Mouse (Mus musculus): ENCODE measurements around the gene Notch3.
"Not testable (repeated sequence)": the region's sequence is repeated elsewhere in the genome, so short reads cannot be mapped to it uniquely, and the experiment has no call there.

Gene Notch3

GRCm38 (mm10) chr17:32118484-32118883, 48.2 kb downstream of the Notch3 start:
- peak; percentile 56 for DNase-seq (ENCODE audit: low spot score)

DNA sequence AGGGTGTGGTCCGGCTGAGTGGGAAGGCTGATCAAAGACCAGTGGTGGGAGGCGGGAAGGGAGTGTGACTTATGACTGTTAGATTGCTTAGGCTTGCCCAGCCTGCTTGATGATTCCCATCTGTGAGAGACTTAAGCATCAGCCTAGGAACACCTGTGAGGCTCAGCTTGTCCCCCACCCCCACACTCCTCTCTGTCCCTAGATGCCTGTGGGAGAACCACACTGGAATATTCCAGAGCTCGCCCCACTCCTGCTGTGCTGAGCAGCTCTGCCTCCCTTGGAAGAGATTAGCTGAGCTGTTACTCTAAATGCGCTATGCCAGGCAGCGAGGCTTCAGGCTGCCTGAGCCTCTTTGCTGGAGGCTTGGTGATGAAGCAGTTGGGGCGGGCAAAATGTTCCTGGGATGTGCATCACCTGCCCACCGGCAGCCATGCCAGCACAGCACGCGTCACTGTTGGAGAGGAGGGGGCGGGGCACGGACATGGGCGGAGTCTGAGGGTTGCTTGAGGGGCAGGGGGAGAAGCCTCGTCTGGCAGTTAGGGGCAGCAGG, 48.7 kb downstream of the Notch3 start:
- DNase-seq (ENCODE audit: low spot score), result peak; percentile 76

GRCm38 (mm10) chr17:32117287-32117871, 49.3 kb downstream of the Notch3 start:
- DNase-seq (ENCODE audit: low spot score), result no peak

DNA sequence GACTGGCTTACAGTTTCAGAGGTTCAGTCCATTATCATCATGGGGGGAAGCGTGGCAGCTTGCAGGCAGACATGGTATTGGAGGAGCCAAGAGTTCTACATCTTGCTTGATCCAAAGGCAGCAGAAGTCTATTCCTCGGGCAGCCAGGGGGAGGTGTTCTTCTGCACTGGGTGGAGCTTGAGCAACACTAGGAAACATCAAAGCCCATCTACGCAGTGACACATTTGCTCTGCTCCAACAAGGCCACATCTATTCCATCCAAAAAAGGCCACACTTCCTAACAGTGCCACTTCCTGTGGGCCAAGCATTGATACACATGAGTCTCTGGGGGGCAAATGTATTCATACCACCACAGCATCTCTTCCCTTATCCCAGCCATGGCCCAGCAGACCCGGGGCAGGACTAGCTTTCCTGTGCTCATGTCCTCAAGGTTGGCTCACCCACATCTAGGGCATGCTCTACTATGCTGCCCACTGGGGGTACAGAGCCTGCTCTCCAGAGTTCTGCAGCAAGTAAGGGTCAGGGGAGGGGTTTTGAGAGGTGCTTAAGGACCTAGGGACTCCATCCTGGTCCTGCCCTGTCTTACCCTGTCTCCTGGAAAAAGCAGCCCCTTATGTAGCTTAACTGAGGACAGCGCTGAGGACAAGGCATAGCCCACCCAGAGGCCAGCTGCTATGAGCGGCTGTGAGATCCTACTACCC, 49.9 kb downstream of the Notch3 start:
- DNase-seq (ENCODE audit: low spot score), result no peak

- DNase-seq (ENCODE audit: low spot score), result not testable (repeated sequence)
Observed at GRCm38 (mm10) chr17:32114486-32114885, 52.2 kb downstream of the Notch3 start.

GRCm38 (mm10) chr17:32113523-32114421, 52.9 kb downstream of the Notch3 start:
- peak; percentile 70 for DNase-seq (ENCODE audit: low spot score)

- no peak for DNase-seq (ENCODE audit: low spot score)
Observed at GRCm38 (mm10) chr17:32113255-32113522, 53.5 kb downstream of the Notch3 start.

GRCm38 (mm10) chr17:32112434-32113254, 54.0 kb downstream of the Notch3 start:
- DNase-seq (ENCODE audit: low spot score), result no peak

- no peak for DNase-seq (ENCODE audit: low spot score)
Observed at GRCm38 (mm10) chr17:32110980-32111780, 55.5 kb downstream of the Notch3 start.

GRCm38 (mm10) chr17:32110424-32110823, 56.2 kb downstream of the Notch3 start:
- no peak for DNase-seq (ENCODE audit: low spot score)

DNA sequence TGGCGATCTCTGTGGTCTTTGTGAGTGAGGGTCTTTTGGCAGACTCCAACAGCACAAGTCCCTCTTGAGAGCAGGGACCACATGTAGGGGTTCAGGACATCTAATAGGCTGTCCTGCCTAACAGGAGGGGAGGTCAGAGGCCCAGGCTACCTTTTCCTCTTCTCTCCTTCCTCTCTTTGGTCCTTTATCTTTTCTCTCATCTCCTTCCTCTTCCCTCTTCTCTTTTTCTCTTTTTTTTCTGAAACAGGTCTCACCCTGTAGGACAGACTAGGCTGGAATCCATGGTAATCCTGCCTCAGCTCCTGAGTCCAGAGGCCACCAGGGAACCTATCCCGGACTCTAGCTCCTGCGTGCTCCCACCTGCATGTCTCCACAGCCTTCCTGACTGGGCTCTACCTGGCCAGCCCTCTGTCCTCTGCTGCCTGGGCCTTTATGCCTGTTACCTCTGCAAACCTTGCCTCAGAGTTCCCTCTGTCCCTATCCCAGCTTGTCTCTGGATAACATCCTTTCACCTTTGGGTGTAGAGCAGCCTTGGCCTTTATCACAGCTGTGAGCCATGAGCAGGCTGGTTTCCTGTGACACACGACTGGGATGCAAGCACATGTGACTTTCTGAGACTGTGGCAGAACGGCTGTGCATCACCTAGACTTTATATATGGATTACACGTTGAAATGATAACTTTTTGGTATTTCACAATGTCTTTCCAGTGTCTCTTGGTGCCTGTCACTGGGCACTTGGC, 57.3 kb downstream of the Notch3 start:
- no peak for DNase-seq (ENCODE audit: low spot score)

DNA sequence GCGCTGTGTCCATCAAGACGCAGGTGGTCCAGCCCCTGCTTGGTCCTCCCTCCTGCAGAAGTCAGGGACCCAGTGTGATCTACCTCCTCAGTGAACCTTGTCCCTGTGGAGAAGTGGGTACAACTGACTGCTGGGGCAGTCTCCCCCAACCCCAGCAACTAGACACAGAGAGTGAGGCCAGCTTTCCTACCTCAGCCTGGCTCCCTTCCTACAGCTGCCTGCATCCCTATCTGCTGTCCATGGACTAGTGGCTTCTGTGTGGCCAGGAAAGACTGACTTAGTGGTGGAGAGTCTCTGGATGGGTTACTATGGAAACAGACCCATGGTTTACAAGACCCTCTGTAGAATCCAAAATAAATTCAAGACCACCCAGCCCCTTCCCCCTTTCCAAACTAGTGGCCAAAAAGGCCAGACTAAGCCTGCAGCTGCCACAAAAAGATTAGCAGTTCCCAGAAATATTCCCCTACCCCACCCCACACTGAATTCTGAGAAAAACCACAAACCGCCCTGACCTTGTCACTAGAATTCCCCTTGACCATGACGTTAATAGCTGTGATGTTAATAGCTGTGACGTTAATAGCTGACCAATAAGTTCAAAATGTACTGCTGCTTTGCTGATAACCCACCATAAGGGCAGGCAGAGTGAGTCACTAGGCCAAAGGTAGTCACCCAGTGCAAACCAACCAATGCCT, 58.2 kb downstream of the Notch3 start:
- DNase-seq (ENCODE audit: low spot score), result not testable (repeated sequence)

GRCm38 (mm10) chr17:32107877-32108276, 58.8 kb downstream of the Notch3 start:
- DNase-seq (ENCODE audit: low spot score), result no peak

GRCm38 (mm10) chr17:32106358-32106757, 60.3 kb downstream of the Notch3 start:
- DNase-seq (ENCODE audit: low spot score), result no peak

DNA sequence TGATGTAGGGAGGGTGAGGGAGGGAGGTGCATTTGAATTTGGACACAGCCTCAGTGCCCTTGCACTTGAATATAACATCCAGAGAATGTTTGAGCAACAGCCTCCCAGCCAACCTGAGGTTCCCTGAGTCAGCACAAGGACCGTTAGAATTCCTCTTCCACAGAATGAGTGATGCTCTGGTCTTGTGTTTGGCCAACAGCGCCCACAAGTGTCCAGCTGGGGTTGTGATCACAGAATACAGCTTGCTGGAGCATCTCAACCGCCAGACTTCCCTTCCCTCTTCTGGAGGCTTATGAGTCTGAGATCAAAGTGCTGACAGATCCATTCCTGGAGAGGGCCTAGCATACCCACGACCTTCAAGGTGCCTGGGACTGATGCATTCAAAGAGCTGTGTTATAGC, 63.6 kb downstream of the Notch3 start:
- DNase-seq (ENCODE audit: low spot score), result no peak

- DNase-seq (ENCODE audit: low spot score), result peak; percentile 77
Observed at GRCm38 (mm10) chr17:32099943-32100586, 66.6 kb downstream of the Notch3 start.

DNA sequence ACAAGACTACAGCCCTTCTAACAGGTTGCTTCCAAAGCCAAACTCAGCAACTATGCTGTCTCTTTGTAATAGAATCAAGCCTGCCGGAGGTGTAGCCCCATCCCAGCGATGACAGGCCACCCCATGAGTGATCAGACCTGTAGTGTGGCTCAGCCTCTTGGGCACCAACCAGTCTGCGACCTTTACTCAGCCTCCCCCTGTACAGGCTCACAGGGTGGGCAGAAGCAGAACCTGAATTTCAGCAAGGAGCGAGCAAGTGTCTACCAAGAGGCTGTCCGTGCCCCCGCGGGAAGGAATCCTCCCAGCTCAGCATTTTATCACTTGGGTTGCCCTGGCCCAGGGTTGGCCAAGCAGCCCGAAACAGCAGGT, 67.1 kb downstream of the Notch3 start:
- DNase-seq (ENCODE audit: low spot score), result no peak

DNA sequence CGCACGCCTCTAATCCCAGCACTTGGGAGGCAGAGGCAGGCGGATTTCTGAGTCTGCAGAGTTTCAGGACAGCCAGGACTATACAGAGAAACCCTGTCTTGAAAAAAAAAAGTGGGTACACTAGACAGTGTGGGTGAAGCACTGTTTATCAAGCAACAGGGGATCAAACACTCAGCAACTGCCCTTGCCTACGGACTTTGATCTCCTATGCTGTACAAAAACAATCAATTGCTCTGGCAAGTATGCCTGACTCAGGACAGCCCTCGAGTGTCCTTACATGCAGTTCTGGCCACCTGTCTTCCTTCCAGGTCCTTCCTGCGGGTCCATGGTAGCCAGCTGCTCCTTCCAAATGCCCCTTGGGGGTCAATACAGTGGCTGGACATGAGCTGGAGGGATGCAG, 67.7 kb downstream of the Notch3 start:
- not testable (repeated sequence) for DNase-seq (ENCODE audit: low spot score)

- no peak for DNase-seq (ENCODE audit: low spot score)
Observed at GRCm38 (mm10) chr17:32097676-32098075, 69.0 kb downstream of the Notch3 start.
